Mouse (Mus musculus) intestine, postnatal 0 days (tissue): ENCODE data around the gene Olfr1348. TPM values are rescaled to one million over a fixed set of nuclear protein-coding genes. Genes with fewer than 3 reads are reported as not detected.

ENCODE experiments used
- ATAC-seq: fragments of 200-750 bp; cut with Nextera tagmentation; 2 replicates; pipeline ENCODE4 v1.8.0; 2017; ENCODE audit warnings: mild to moderate bottlenecking, moderate TSS enrichment, moderate library complexity
- H3K27ac ChIP-seq: fragments of 300-500 bp; sonication (generic); 2 replicates; pipeline ENCODE4 v1.5.1; 2014; ENCODE audit warnings: mild to moderate bottlenecking, low read depth, low read length, moderate library complexity
- H3K27me3 ChIP-seq: fragments of 300-500 bp; sonication (generic); replicated peaks from 2 replicates; pipeline ENCODE4 v1.6.1; 2014; ENCODE audit warnings: low read length, mixed read lengths; ENCODE audit not compliant: control insufficient read depth, insufficient read depth
- H3K36me3 ChIP-seq: fragments of 300-500 bp; sonication (generic); 2 replicates; pipeline ENCODE4 v1.6.1; 2014; ENCODE audit warnings: mild to moderate bottlenecking, moderate library complexity; ENCODE audit not compliant: control insufficient read depth, insufficient read depth
- H3K4me1 ChIP-seq: fragments of 300-500 bp; sonication (generic); replicated peaks from 2 replicates; pipeline ENCODE4 v1.6.1; 2014; ENCODE audit warnings: antibody characterized with exemption, low read length, mixed read lengths; ENCODE audit not compliant: control insufficient read depth, insufficient read depth
- H3K4me2 ChIP-seq: fragments of 300-500 bp; sonication (generic); replicated peaks from 2 replicates; pipeline ENCODE4 v1.6.1; 2014; ENCODE audit warnings: low read depth, mild to moderate bottlenecking, moderate library complexity
- H3K4me3 ChIP-seq: fragments of 300-500 bp; sonication (generic); 2 replicates; pipeline ENCODE4 v1.5.1; 2014; ENCODE audit warnings: low read depth, low read length
- H3K9ac ChIP-seq: fragments of 300-500 bp; sonication (generic); 2 replicates; pipeline ENCODE4 v1.6.1; 2014; ENCODE audit warnings: mild to moderate bottlenecking, low read depth, low read length
- H3K9me3 ChIP-seq: fragments of 300-500 bp; sonication (generic); 2 replicates; pipeline ENCODE4 v1.6.1; 2016; ENCODE audit warnings: mixed run types; ENCODE audit not compliant: control insufficient read depth
- CTCF ChIP-seq: sonication (generic); IDR thresholded peaks from 2 replicates; pipeline ENCODE4 v1.5.1; 2016; ENCODE audit warnings: low read depth, mild to moderate bottlenecking, control low read depth, antibody characterized with exemption, moderate library complexity
- WGBS: fragments of 180-500 bp; shearing (Covaris S2); extraction: QIAGEN DNeasy Blood & Tissue Kit; methylation state at CpG from one replicate; pipeline ENCODE4 v1.1.7; 2014; 5-methylcytosine and 5-hydroxymethylcytosine counted together
- polyA plus RNA-seq: library from polyadenylated mRNA; unstranded; fragments of >200 nt; fragmentation: Nextera tagmentation; extraction: Ambion mirVana; gene quantifications from 2 replicates; pipeline ENCODE4 v1.2.1, GENCODE M21; 2015

The Olfr1348 gene
- polyA plus RNA-seq, 1 experiment from 2014 or later, result not detected

- no peak within 1 kb of the TSS for H3K27ac ChIP-seq
- H3K4me1 ChIP-seq, result no peaks in the 10 kb centered on the region
- no peak within 1 kb of the TSS for H3K4me2 ChIP-seq
- no peak for ATAC-seq
- TF ChIP-seq CTCF, result no peak
- no peak within 1 kb of the TSS for H3K4me3 ChIP-seq
- no peak within 1 kb of the TSS for H3K9ac ChIP-seq
- H3K27me3 ChIP-seq, result no peaks in the 10 kb centered on the region
- H3K36me3 ChIP-seq, result no peaks in the 10 kb centered on the region
- H3K9me3 ChIP-seq, result no peaks in the 10 kb centered on the region
Observed at GRCm38 (mm10) chr7:6466951-6467350, 41.6 kb downstream of the Olfr1348 start, which contains the start of gene Olfr1346. Gene Olfr1346, plus strand, starts transcription at chr7:6467101.

GRCm38 (mm10) chr7:6456399-6456798 lies 52.1 kb downstream of the Olfr1348 start:
- Histone ChIP-seq H3K27ac (no peak overlapping the region), H3K4me2 (no peak overlapping the region), H3K9me3 (no peaks in the 10 kb centered on the region), H3K36me3 (no peaks in the 10 kb centered on the region), H3K27me3 (no peaks in the 10 kb centered on the region), H3K9ac (no peak overlapping the region), H3K4me1 (no peaks in the 10 kb centered on the region), H3K4me3 (no peak overlapping the region)
- WGBS, result 40% methylated on average over 3 of the region's 3 CpGs
- no peak for ATAC-seq
- TF ChIP-seq CTCF, result no peak

GRCm38 (mm10) chr7:6455868-6456267 lies 52.7 kb downstream of the Olfr1348 start, which contains the start of gene Olfr1336:
Gene Olfr1336, plus strand, starts transcription at chr7:6456168.
- Histone ChIP-seq H3K4me3 (no peak within 1 kb of the TSS), H3K27ac (no peak within 1 kb of the TSS), H3K27me3 (no peaks in the 10 kb centered on the region), H3K9ac (no peak within 1 kb of the TSS), H3K9me3 (no peaks in the 10 kb centered on the region), H3K4me2 (no peak within 1 kb of the TSS), H3K4me1 (no peaks in the 10 kb centered on the region), H3K36me3 (no peaks in the 10 kb centered on the region)
- no peak for TF ChIP-seq CTCF
- ATAC-seq, result no peak

Other genes with a start within 250 kb of the Olfr1348 start
- gene Zfp667, start 222.2 kb downstream of the Olfr1348 start, polyA plus RNA-seq, result 2.1 and 2.4 TPM in 2 replicates
- gene Zfp583, start 177.5 kb downstream of the Olfr1348 start, polyA plus RNA-seq, result 1.2 and 1.7 TPM in 2 replicates
- gene Gm3854, start 165.0 kb downstream of the Olfr1348 start, polyA plus RNA-seq, result 0.08 and 0.20 TPM in 2 replicates
- 0.82 and 1.1 TPM in 2 replicates for gene Zfp78, start 145.5 kb downstream of the Olfr1348 start, polyA plus RNA-seq
- gene Zfp28, start 125.5 kb downstream of the Olfr1348 start, polyA plus RNA-seq, result 2.5 and 3.3 TPM in 2 replicates
- gene Smim17, start 110.0 kb downstream of the Olfr1348 start, polyA plus RNA-seq, result 0.04 and 0.14 TPM in 2 replicates
- gene Gm20715, start 98.5 kb downstream of the Olfr1348 start, polyA plus RNA-seq, result not detected in 2 replicates
- not detected in 2 replicates for gene Olfr1344, start 70.1 kb downstream of the Olfr1348 start, polyA plus RNA-seq
- gene Olfr1336, start 52.6 kb downstream of the Olfr1348 start, polyA plus RNA-seq, result not detected in 2 replicates
- not detected in 2 replicates for gene Olfr1346, start 41.6 kb downstream of the Olfr1348 start, polyA plus RNA-seq
- gene Olfr5, start 21.8 kb downstream of the Olfr1348 start, polyA plus RNA-seq, result not detected in 2 replicates
- not detected in 2 replicates for gene Olfr1347, start 9.0 kb downstream of the Olfr1348 start, polyA plus RNA-seq
- not detected in 2 replicates for gene Olfr1349, start 14.2 kb upstream of the Olfr1348 start, polyA plus RNA-seq
- not detected in 2 replicates for gene Olfr1350, start 56.1 kb upstream of the Olfr1348 start, polyA plus RNA-seq
- 0.71 and 0.73 TPM in 2 replicates for gene Zim1, start 187.7 kb upstream of the Olfr1348 start, polyA plus RNA-seq
- gene Peg3, start 221.7 kb upstream of the Olfr1348 start, polyA plus RNA-seq, result 15.6 and 16.6 TPM in 2 replicates
- 0.68 and 0.71 TPM in 2 replicates for gene Usp29, start 221.8 kb upstream of the Olfr1348 start, polyA plus RNA-seq